Mouse (Mus musculus) testis, adult 2 months (tissue): ENCODE data around the gene Mfrp.

Source experiments
- CTCF ChIP-seq: fragments of 200-500 bp; IDR thresholded peaks from 2 replicates; pipeline ENCODE4 v1.5.1; 2012; ENCODE audit warnings: low read depth, mild to moderate bottlenecking, inconsistent platforms, low read length, moderate library complexity; ENCODE audit not compliant: control insufficient read depth, insufficient read depth, insufficient replicate concordance
- POLR2A ChIP-seq: fragments of 200-500 bp; IDR thresholded peaks from 2 replicates; pipeline ENCODE4 v1.6.1; 2012; ENCODE audit warnings: low read depth, mild to moderate bottlenecking, inconsistent platforms, low read length, moderate library complexity; ENCODE audit not compliant: control insufficient read depth

GRCm38 (mm10) chr9:44106182-44106581 is 4.7 kb downstream of the Mfrp start:
- TF ChIP-seq POLR2A = no peak
- TF ChIP-seq CTCF = no peak
